Mouse (Mus musculus) natural killer cell, adult 2 months (primary cell): ENCODE results near the gene Rora.

Experiments used
- DNase-seq, 2 experiments: peaks; one replicate each; pipeline ENCODE4 v3.0.0; 2022; ENCODE audit warnings: low spot score in 2 of 2

Rora gene

GRCm38 (mm10) chr9:68653211-68654038, at the start of gene Rora:
Gene Rora, plus strand, starts transcription at chr9:68653786.
- no peak for DNase-seq

GRCm38 (mm10) chr9:68614006-68614405, 39.6 kb upstream of the Rora start:
- DNase-seq, result no peak

- DNase-seq, result no peak
Observed at GRCm38 (mm10) chr9:68617116-68617515, 36.5 kb upstream of the Rora start.

DNA sequence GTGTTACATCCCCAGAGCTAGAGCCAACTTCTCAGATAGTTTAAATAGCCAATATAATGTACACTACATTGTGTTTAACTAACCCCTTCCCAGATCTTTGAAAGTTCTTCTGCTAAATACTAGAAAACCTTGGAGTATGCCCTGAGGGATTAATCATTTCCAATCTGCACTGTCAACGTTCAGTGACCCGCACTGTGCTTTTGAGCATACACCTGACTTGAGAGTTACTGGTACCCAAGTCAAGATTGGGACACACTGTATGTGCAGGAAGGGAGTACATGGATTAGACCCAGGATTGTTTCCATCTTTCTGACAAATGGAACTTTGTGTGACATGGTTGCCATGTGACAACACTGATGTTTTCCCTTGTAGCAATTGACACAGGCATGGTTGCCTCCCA, 33.5 kb upstream of the Rora start:
- DNase-seq, result no peak

GRCm38 (mm10) chr9:68620441-68620840, 33.1 kb upstream of the Rora start:
- DNase-seq, result no peak

GRCm38 (mm10) chr9:68624981-68625380, 28.6 kb upstream of the Rora start:
- DNase-seq, result no peak

- DNase-seq, result no peak
Observed at GRCm38 (mm10) chr9:68637301-68637700, 16.3 kb upstream of the Rora start.

- no peak for DNase-seq
Observed at GRCm38 (mm10) chr9:68641123-68641522, 12.5 kb upstream of the Rora start.

DNA sequence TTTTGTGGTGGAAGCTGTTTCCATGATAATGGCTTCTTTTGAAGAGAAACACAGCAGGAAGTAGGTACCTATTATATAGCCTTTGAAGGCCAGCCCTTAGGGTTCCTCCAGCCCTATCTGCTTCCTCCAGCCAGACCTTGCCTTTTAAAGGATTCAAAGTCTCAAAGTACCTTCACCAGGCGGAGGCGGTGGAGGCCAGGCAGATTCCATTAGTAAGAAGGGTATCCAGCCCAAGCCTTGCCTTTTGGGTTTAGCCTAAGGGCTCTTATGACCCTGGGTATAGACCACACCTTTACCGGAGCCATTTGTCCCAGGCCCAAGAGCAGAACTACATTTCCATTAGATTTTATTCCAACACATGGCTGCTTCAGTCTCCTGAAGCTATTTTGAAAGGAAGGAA, 5.5 kb upstream of the Rora start:
- DNase-seq, result no peak

DNA sequence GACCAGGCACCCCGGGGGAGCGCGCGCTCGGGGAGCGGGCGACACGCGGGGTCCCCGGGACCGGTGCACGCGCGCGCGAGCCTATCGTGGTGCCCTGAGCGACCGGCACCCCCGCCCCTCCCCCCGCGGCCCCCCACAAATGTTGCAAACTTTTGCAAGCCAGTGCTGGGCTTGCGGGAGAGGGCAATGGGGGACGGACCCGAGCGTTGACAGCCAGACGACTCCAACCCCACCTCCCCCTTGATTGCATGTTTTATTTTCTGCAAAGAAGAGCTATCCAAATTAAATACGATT, 400 bp downstream of the Rora start:
- no peak for DNase-seq

DNA sequence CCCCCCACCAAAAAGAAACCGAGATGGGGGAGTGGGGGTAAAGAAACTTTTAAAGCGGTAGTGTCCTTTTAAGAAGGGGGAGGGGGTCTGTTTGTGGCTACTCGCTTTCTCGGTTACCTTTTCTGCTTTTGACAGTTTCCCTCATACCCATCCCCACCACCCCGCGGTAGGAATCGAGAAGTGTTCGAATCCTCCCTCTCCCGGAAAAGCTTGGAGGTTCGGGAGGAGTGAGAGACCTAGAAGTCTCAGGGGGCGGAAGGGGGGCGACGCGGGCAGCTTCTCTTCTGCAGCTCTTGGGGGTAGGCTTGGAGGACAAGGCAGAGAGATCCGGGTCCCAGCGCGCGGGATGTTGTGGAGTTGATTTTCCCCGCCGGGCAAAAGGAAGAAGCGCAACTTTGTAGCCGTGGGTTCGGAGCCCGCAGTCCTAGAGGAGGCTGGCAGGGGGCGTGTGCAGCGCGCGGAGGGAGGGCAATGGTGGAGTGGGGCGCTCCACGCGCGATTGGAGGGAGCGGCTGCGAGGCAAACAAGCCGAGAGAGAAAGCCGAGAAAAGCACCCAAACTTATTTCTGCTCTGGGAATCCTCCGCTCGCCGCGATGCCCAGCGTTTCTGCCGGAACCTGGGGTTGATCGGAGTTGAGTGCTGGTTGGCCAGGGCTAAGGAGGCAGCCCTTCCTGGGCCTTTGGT, 889 bp downstream of the Rora start:
- no peak for DNase-seq

GRCm38 (mm10) chr9:68655018-68656005, 1.7 kb downstream of the Rora start:
- no peak for DNase-seq

- DNase-seq, result no peak
Observed at GRCm38 (mm10) chr9:68656076-68656795, 2.6 kb downstream of the Rora start.

- no peak for DNase-seq
Observed at GRCm38 (mm10) chr9:68656796-68657130, 3.2 kb downstream of the Rora start.

DNA sequence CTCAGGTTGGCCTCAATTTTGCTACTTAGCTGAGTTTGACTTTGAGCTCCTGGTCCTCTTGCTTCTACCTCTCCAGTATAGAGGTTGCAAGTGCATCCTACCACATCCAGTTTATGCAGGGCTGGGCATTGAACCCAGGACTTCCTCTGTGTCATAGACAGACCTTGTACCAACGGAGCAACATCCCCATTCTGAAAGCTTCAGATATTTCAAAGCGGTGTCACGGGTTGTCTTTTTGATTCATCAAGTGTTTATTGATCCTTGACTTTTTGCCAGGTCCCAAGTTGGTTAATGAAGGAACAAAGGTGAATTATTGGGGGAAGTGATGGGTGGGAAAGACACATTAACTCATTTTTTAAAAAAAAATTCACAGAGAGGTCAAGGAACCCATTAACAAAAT, 17.1 kb downstream of the Rora start:
- DNase-seq, result no peak

DNA sequence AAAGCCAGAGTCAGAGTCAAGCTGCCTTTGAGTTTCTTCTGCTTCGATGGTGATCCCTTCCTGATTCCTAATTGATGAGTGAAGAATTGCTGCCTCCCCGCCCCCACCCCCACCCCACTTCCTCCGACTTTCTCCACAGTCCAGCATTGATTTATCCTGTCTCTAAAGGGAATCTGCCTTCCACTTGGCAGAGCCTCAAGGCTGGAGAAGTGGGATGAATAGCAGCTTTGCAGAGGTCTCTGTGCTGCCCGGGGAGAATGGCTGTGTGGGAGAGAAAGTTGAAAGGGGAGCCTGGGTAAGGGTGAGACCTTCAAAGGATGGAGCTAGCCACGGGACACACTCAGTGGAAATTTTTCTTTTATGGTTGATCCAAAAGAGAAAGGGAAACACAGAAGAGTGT, 18.9 kb downstream of the Rora start:
- DNase-seq, result no peak

DNA sequence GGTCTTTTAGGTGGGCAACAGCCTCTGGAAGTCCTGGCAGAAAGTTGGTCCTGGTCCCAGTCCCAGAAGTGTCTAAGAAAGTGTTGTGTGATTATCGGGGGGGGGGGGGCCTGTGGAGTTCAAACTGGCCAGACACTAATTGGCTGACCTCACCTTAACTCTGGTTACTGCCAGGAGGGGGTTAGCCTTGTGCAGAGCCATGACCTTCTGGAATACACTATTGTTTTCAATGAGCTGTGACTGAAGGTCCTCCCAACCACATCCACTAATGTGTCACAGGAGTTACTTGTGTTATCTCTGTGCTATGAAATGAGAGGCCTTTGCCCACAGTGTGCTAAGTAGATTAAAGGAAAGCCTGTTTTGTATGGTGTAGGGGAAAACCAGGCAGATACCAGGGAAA, 19.6 kb downstream of the Rora start:
- DNase-seq, result no peak

DNA sequence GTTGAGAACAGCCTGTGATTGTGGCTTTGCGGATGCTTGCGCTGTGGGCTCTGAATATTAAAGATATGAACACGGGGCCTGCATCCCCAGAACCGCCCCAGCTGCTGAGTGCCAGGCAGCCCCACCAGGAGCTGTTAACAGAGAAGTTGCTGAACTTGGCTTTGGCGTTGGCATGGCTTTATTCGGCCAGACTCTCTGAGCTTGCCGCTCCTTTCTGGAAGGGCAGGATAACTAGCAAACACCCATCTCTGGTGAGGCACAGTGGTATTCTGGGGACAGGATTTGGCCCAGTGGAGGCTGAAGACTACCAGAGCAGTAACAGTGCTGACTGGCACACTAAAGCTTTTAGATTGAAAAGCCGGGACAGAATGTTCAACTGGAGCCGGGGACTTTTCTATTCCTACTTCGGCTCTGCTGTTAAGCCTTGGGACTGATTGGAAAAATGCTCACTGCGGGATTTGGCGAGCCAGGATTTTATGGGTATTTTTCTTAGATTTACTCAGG, 26.3 kb downstream of the Rora start:
- no peak for DNase-seq

DNA sequence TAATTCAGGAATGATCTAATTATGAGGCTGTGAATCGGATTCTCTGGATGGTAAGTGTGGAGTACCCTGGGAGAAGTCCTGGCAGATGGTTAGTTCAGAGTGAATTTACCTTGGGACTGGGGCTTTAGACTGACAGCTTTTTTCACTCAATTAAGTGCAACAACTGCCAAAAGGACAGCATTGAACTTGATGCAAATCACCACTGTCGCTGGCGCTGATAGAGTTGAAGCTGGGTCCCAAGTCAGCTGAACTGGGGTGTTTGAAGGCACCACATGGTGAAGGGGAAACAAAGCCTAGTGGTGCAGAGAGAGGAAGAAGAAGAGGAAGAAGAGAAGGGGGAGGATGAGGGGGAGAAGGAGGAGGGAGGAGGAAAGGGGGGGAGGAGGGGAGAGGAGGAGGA, 30.4 kb downstream of the Rora start:
- DNase-seq, result no peak

DNA sequence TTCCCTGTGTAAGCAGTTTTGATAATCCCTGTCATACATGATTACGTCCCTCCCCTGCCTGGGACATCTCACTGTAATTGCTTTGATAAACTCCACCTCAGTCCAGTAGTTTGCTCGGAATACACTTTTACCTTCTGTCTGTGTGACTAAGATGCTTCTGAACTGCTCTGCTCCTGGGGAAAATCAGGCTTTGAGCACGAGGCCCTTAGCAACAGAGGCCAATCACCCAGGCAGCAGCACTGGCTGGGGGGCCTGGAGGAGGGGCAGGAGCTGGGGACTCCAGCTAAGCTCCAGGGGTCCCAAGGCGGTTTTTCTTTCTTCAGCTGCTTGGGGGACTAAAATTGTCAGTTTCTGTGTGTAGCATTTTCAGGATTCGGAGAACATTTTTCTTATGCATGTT, 32.0 kb downstream of the Rora start:
- no peak for DNase-seq

- DNase-seq, result no peak
Observed at GRCm38 (mm10) chr9:68687251-68687874, 33.8 kb downstream of the Rora start.
